Mouse (Mus musculus) lung, embryonic 16.5 days (tissue): ENCODE results near the gene Fmo2. TPM values are rescaled to one million over a fixed set of nuclear protein-coding genes. Genes with fewer than 3 reads are reported as not detected.

Experiments used
- ATAC-seq: fragments of 200-750 bp; cut with Nextera tagmentation; 2 replicates; pipeline ENCODE4 v1.8.0; 2017; ENCODE audit warnings: low read depth, mild to moderate bottlenecking, moderate library complexity
- H3K27ac ChIP-seq: fragments of 300-500 bp; sonication (generic); 2 replicates; pipeline ENCODE4 v1.5.1; 2014; ENCODE audit warnings: mild to moderate bottlenecking, control low read depth, low read length
- H3K27me3 ChIP-seq: fragments of 300-500 bp; sonication (generic); 2 replicates; pipeline ENCODE4 v1.6.1; 2014; ENCODE audit warnings: low read depth, low read length, mixed read lengths; ENCODE audit not compliant: control insufficient read depth, insufficient read depth
- H3K36me3 ChIP-seq: fragments of 300-500 bp; sonication (generic); 2 replicates; pipeline ENCODE4 v1.6.1; 2014; ENCODE audit warnings: low read length; ENCODE audit not compliant: control insufficient read depth, insufficient read depth
- H3K4me1 ChIP-seq: fragments of 300-500 bp; sonication (generic); replicated peaks from 2 replicates; pipeline ENCODE4 v1.6.1; 2014; ENCODE audit warnings: low read length, mixed read lengths; ENCODE audit not compliant: control insufficient read depth, insufficient read depth
- H3K4me2 ChIP-seq: fragments of 300-500 bp; sonication (generic); 2 replicates; pipeline ENCODE4 v1.6.1; 2014; ENCODE audit warnings: low read depth, low read length, control low read depth
- H3K4me3 ChIP-seq: fragments of 300-500 bp; sonication (generic); 2 replicates; pipeline ENCODE4 v1.5.1; 2014; ENCODE audit warnings: mild to moderate bottlenecking, low read length, control low read depth
- H3K9ac ChIP-seq: fragments of 300-500 bp; sonication (generic); 2 replicates; pipeline ENCODE4 v1.6.1; 2014; ENCODE audit warnings: low read length, control low read depth
- H3K9me3 ChIP-seq: fragments of 300-500 bp; sonication (generic); 2 replicates; pipeline ENCODE4 v1.6.1; 2016; ENCODE audit warnings: low read length; ENCODE audit not compliant: control insufficient read depth
- WGBS: fragments of 180-500 bp; shearing (Covaris S2); extraction: QIAGEN DNeasy Blood & Tissue Kit; methylation state at CpG from one replicate; pipeline ENCODE4 v1.1.7; 2014; 5-methylcytosine and 5-hydroxymethylcytosine counted together
- polyA plus RNA-seq: library from polyadenylated mRNA; unstranded; fragments of >200 nt; fragmentation: Nextera tagmentation; extraction: Ambion mirVana; gene quantifications from 2 replicates; pipeline ENCODE4 v1.2.1, GENCODE M21; 2015

Gene Fmo2
- 48.3 and 70.3 TPM in 2 replicates for polyA plus RNA-seq

DNA sequence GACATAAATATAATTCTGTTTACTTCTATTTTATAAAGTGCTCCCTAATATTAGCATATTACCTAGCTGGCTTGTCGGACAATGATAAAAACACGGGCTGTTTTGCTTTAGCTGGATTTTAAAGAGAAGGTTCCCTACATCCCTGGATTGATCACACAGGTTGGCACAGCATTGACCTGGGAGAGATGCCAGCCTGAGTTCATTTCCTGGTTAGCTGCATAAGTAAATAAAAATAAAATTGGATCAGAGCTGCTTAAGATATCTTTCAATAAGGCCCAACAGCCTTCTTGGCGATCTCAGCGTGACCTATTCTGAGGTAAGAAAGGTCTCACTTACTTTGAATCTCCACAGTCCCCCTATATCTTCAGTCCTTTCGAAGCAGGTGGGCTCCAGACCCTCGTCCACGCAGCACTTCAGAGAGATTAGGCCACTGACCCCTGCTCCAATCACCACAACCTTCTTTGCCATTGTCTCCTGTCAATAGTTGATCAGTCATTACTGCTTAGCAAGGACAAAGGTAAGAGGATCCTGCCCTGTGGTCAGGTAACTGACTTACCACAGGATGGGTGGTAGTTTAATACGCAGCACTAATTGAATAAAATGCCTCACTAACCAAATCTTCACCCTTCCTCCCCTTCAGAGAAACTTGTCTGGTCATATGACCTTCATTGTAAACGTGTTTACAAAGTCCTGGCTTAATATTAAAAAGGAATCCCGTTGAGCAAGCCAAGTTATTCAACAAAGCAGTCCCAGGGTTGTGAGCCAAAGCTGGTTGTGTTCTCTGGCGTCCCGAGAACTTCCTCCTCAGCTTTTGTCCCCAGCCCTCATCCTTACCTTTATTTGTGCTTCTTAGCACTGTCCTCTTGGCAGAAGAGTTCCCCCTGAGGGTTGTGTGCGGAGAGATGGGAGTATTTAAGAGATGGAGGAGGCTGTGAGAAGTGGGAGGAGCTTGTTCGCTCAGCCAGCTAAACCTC, at the start of gene Fmo2:
Gene Fmo2, minus strand, starts transcription at position 889 of the 974 bp plus-strand sequence.
- peak; percentile 62 for ATAC-seq
- Histone ChIP-seq H3K9me3 (no peaks in the 10 kb centered on the region), H3K27me3 (no peaks in the 10 kb centered on the region), H3K36me3 (no peaks in the 10 kb centered on the region), H3K27ac (0 out of 2 replicates have a peak within 1 kb of the TSS, but pooled peaks have one; percentile 6), H3K4me1 (0 out of 2 replicates have a peak, but pooled peaks cover 2% of the 10 kb centered on the region), H3K4me3 (peak within 1 kb of the TSS; percentile 30), H3K4me2 (peak within 1 kb of the TSS; percentile 28), H3K9ac (peak within 1 kb of the TSS; percentile 43)
- WGBS = 52% methylated on average over 14 of the region's 14 CpGs

DNA sequence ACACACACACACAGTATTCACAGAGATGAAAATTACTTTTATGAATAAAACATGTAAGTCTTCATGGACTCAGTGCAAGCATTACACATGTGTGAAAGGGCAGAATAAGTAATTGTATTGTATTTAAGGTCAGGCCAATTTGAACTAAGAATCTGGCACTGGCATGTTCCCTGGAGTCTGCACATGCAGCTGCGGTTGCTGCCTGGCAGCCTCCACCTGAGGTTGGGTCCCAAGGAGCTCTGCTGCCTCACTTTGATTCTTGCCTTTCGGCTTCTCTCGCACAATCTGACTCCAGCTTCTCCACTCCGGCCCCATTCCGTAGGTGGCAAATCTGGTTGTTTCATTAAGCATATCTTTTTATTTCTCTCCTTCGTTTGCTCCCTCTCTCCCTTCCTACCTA, 49.4 kb upstream of the Fmo2 start:
- 83% methylated on average over 6 of the region's 6 CpGs for WGBS
- Histone ChIP-seq H3K4me1 (no peaks in the 10 kb centered on the region), H3K36me3 (no peaks in the 10 kb centered on the region), H3K27me3 (no peaks in the 10 kb centered on the region), H3K4me2 (no peak overlapping the region), H3K9me3 (no peaks in the 10 kb centered on the region), H3K27ac (no peak overlapping the region), H3K4me3 (no peak overlapping the region), H3K9ac (no peak overlapping the region)
- ATAC-seq = no peak

DNA sequence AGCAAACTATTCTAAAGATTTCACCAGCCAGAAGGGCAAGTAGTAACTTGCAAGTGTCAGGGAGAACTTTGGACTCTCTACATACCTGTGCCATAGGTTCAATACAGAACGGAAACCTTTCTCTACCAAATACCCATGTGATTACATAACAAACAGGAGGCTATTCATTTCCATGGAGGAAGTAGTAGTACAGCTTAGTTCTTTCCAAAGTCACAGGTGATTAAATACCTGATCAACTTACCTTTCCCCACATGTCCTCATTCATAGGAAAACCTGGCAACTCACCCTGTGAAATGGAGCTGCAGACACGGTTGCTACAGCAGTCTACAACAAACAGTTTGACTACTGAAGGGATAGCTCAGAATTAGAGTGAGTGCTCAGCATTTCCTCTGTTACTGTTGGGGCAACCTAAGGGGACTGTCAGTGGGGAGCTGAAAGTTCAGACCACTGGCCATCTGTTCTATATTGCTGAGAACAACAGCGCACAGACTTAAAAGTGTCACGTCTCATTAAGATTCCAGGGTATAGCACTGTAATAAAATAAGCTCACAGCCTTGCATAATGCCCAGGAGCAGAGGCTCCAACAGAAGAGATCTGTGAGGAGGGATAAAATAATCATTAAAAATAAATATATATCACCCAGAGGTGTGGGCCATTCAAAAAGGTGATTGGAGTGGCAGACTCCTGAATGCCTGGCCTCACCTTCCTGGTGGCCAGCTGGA, 48.5 kb upstream of the Fmo2 start:
- Histone ChIP-seq H3K36me3 (no peaks in the 10 kb centered on the region), H3K4me3 (no peak overlapping the region), H3K9ac (no peak overlapping the region), H3K9me3 (no peaks in the 10 kb centered on the region), H3K27ac (no peak overlapping the region), H3K27me3 (no peaks in the 10 kb centered on the region), H3K4me1 (no peaks in the 10 kb centered on the region), H3K4me2 (no peak overlapping the region)
- ATAC-seq = no peak
- WGBS = 77% methylated on average over 4 of the region's 4 CpGs

GRCm38 (mm10) chr1:162943700-162944099, 45.2 kb upstream of the Fmo2 start:
- Histone ChIP-seq H3K9ac (no peak overlapping the region), H3K4me3 (no peak overlapping the region), H3K4me2 (no peak overlapping the region), H3K9me3 (no peaks in the 10 kb centered on the region), H3K4me1 (no peaks in the 10 kb centered on the region), H3K27me3 (no peaks in the 10 kb centered on the region), H3K36me3 (no peaks in the 10 kb centered on the region), H3K27ac (no peak overlapping the region)
- 0 out of 2 replicates have a peak, but pooled peaks have one; percentile 37 for ATAC-seq
- WGBS = 39% methylated on average over 6 of the region's 6 CpGs

DNA sequence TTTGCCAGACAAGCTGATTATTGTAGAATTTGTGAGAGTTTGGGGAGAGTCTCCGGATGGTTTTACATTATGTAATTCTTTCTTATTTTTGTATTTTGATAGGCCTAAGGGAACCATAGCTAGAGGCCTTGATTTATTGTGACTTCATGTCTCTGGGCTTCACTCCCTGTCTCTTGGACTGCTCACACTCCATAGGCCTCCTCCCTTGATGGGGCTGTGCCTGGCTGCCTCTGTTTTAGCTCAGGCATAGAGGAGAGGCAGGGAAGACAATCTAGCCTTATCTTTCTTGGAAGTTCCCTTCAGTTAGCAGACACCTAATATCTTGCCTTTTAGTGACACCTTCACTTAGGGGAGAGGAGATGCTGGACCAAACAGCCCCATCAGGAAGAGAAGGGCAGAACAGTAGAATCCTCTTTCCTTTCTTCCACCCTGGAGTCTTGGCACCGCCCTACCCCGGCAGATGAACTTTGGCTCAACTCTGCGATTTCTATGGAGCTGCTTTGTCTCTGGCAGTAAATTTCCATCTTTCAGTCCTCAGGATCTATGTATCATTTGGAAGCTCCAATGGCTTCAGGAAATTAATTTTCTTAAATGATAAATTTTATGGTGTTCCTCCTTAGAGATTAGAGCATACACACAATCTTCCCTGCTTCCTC, 40.3 kb upstream of the Fmo2 start:
- Histone ChIP-seq H3K36me3 (no peaks in the 10 kb centered on the region), H3K4me2 (no peak overlapping the region), H3K4me3 (no peak overlapping the region), H3K9me3 (no peaks in the 10 kb centered on the region), H3K27ac (peak overlapping the region; percentile 73), H3K9ac (no peak overlapping the region), H3K27me3 (no peaks in the 10 kb centered on the region), H3K4me1 (no peaks in the 10 kb centered on the region)
- ATAC-seq = peak; percentile 91
- 52% methylated on average over 4 of the region's 4 CpGs for WGBS

GRCm38 (mm10) chr1:162937970-162938695, 39.6 kb upstream of the Fmo2 start:
- Histone ChIP-seq H3K9me3 (no peaks in the 10 kb centered on the region), H3K4me1 (no peaks in the 10 kb centered on the region), H3K27me3 (no peaks in the 10 kb centered on the region), H3K4me2 (no peak overlapping the region), H3K36me3 (no peaks in the 10 kb centered on the region), H3K27ac (peak overlapping the region; percentile 73), H3K9ac (no peak overlapping the region), H3K4me3 (no peak overlapping the region)
- 68% methylated on average over 5 of the region's 5 CpGs for whole genome bisulfite sequencing
- no peak for ATAC-seq

DNA sequence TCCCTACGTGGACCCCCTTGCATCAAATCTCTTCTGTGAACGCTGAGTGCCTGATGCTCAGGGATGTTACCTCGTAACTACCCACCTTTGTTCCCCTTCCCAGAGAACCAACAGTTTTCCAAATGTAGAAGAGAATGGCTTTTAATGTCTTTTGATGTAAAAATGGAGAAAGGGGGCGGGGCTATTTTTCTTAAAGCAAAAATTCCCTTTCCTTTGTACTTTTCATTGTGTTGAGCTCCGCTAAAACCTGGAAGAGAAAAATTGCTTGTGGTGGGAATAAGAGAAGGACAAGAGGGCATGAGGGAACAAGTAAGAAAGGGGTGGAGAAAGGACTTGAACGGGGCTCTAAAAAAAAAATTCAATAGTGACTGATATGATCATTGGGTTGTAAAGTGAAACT, 38.9 kb upstream of the Fmo2 start, which contains the start of gene Fmo6:
Gene Fmo6, minus strand, starts transcription at position 101 of the 400 bp plus-strand sequence.
- no peaks in the 10 kb centered on the region for H3K4me1 ChIP-seq
- no peaks in the 10 kb centered on the region for H3K27me3 ChIP-seq
- 82% methylated on average over 6 of the region's 6 CpGs for WGBS
- no peak within 1 kb of the TSS for H3K4me3 ChIP-seq
- no peaks in the 10 kb centered on the region for H3K9me3 ChIP-seq
- H3K36me3 ChIP-seq = no peaks in the 10 kb centered on the region
- no peak for ATAC-seq
- H3K4me2 ChIP-seq = no peak within 1 kb of the TSS
- H3K27ac ChIP-seq = peak within 1 kb of the TSS; percentile 73
- H3K9ac ChIP-seq = no peak within 1 kb of the TSS

DNA sequence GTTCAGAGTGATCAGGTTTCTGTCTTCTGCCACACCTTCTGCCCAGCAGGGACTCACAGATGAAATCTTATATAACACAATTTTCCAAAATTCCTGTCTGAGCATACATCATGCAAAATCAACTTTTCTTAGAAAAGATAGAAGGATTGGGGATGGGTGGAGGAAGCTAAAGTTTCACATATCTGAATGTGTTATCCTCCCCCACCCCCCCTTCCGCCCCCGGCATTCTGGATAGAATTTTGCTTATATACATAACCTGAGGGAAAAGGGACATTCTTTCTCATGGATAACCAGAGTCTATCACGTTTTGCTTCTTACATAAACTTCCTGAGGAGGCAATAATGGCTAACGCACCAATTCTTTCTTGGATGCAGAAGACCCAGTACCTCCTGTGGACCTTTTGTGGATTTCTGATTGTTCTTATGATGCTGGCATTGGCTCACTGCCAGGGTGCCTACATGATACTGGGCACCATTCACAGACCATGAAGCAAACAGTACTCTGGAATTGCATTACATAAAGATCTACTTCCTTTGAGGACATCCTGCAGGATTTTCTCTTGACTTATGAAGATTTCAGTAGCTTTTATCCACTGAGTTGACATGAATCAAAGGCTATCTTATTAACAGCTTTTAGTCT, 36.0 kb upstream of the Fmo2 start:
- H3K9ac ChIP-seq = no peak overlapping the region
- H3K9me3 ChIP-seq = no peaks in the 10 kb centered on the region
- H3K4me1 ChIP-seq = 0 out of 2 replicates have a peak, but pooled peaks cover 3% of the 10 kb centered on the region
- no peaks in the 10 kb centered on the region for H3K27me3 ChIP-seq
- no peak for ATAC-seq
- no peak overlapping the region for H3K27ac ChIP-seq
- H3K4me2 ChIP-seq = no peak overlapping the region
- no peak overlapping the region for H3K4me3 ChIP-seq
- H3K36me3 ChIP-seq = no peaks in the 10 kb centered on the region
- 70% methylated on average over 4 of the region's 4 CpGs for WGBS
